Mouse (Mus musculus) stomach, embryonic 14.5 days (tissue): ENCODE results near the gene Git1. TPM values are rescaled to one million over a fixed set of nuclear protein-coding genes. Genes with fewer than 3 reads are reported as not detected.

ENCODE experiments used
- ATAC-seq: fragments of 200-750 bp; cut with Nextera tagmentation; 2 replicates; pipeline ENCODE4 v1.8.0; 2017; ENCODE audit warnings: low read depth, moderate TSS enrichment; ENCODE audit not compliant: insufficient number of reproducible peaks, insufficient read depth, low FRiP score
- H3K27ac ChIP-seq: fragments of 300-500 bp; sonication (generic); 2 replicates; pipeline ENCODE4 v1.5.1; 2014; ENCODE audit warnings: mild to moderate bottlenecking, low read length, moderate library complexity, mixed read lengths
- H3K27me3 ChIP-seq: fragments of 300-500 bp; sonication (generic); 2 replicates; pipeline ENCODE4 v1.6.1; 2014; ENCODE audit warnings: low read length, control low read depth, mixed read lengths; ENCODE audit not compliant: control insufficient read depth, insufficient read depth
- H3K36me3 ChIP-seq: fragments of 300-500 bp; sonication (generic); 2 replicates; pipeline ENCODE4 v1.6.1; 2014; ENCODE audit warnings: mild to moderate bottlenecking, control low read depth, low read length, moderate library complexity, mixed read lengths; ENCODE audit not compliant: control insufficient read depth, insufficient read depth
- H3K4me1 ChIP-seq: fragments of 300-500 bp; sonication (generic); 2 replicates; pipeline ENCODE4 v1.6.1; 2014; ENCODE audit warnings: low read length, control low read depth, mixed read lengths; ENCODE audit not compliant: control insufficient read depth, insufficient read depth
- H3K4me2 ChIP-seq: fragments of 300-500 bp; sonication (generic); replicated peaks from 2 replicates; pipeline ENCODE4 v1.6.1; 2014; ENCODE audit warnings: low read depth, low read length, control low read depth
- H3K4me3 ChIP-seq: fragments of 300-500 bp; sonication (generic); 2 replicates; pipeline ENCODE4 v1.5.1; 2014; ENCODE audit warnings: low read depth, low read length, control low read depth
- H3K9ac ChIP-seq: fragments of 300-500 bp; sonication (generic); replicated peaks from 2 replicates; pipeline ENCODE4 v1.6.1; 2014; ENCODE audit warnings: low read depth, mild to moderate bottlenecking, control low read depth, low read length, moderate library complexity, mixed read lengths
- H3K9me3 ChIP-seq: fragments of 300-500 bp; sonication (generic); 2 replicates; pipeline ENCODE4 v1.6.1; 2016; ENCODE audit warnings: low read depth, low read length, control low read depth; ENCODE audit not compliant: control insufficient read depth
- WGBS: fragments of 180-500 bp; shearing (Covaris S2); extraction: QIAGEN DNeasy Blood & Tissue Kit; methylation state at CpG from one replicate; pipeline ENCODE4 v1.1.7; 2014; 5-methylcytosine and 5-hydroxymethylcytosine counted together
- polyA plus RNA-seq: library from polyadenylated mRNA; unstranded; fragments of >200 nt; fragmentation: Nextera tagmentation; extraction: Ambion mirVana; gene quantifications from 2 replicates; pipeline ENCODE4 v1.2.1, GENCODE M21; 2014

Git1 gene
- polyA plus RNA-seq, 1 experiment from 2014 or later, result 18.1 TPM

- ATAC-seq, result no peak
- H3K4me1 ChIP-seq, result peaks cover 45% of the 10 kb centered on the region
- H3K27me3 ChIP-seq, result no peaks in the 10 kb centered on the region
- no peaks in the 10 kb centered on the region for H3K9me3 ChIP-seq
- H3K4me2 ChIP-seq, result peak overlapping the region; percentile 78
- H3K36me3 ChIP-seq, result peaks cover 2% of the 10 kb centered on the region; the same call in 1 of the 2 replicates
- H3K4me3 ChIP-seq, result peak overlapping the region; percentile 62
- WGBS, result 28% methylated on average over 4 of the region's 4 CpGs
- peak overlapping the region; percentile 97 for H3K9ac ChIP-seq
- peak overlapping the region; percentile 52 for H3K27ac ChIP-seq
Observed at GRCm38 (mm10) chr11:77494344-77494676, 948 bp downstream of the Git1 start.

DNA sequence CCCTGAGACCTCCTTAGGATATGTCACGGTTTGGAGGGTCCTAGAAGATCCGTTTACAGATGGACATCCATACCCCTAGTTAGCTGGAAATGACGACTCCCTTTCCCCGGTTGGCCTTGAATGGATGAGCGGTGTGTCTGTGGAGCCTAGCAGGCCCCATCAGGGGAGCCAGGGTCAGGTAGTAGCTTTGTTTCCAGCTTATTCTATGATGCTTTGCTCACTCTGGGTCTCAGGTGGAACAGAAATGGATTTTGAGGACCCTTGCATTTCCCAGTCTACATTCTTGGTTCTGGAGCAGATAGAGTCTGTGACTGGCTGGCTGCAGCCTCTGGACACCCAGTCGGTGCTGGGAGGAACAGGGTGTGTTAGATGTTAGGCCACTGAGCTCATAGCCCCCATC lies 1.4 kb downstream of the Git1 start:
- no peak for ATAC-seq
- Histone ChIP-seq H3K27me3 (no peaks in the 10 kb centered on the region), H3K27ac (peak overlapping the region; percentile 52; the same call in 1 of the 2 replicates), H3K4me2 (peak overlapping the region; percentile 78), H3K9ac (no peak overlapping the region), H3K36me3 (peaks cover 6% of the 10 kb centered on the region; the same call in 1 of the 2 replicates), H3K9me3 (no peaks in the 10 kb centered on the region), H3K4me3 (peak overlapping the region; percentile 62), H3K4me1 (peaks cover 45% of the 10 kb centered on the region)
- WGBS, result 64% methylated on average over 6 of the region's 6 CpGs

- H3K4me3 ChIP-seq, result no peak overlapping the region
- H3K4me1 ChIP-seq, result peaks cover 45% of the 10 kb centered on the region
- ATAC-seq, result no peak
- no peaks in the 10 kb centered on the region for H3K27me3 ChIP-seq
- H3K9ac ChIP-seq, result no peak overlapping the region
- no peak overlapping the region for H3K27ac ChIP-seq
- H3K9me3 ChIP-seq, result no peaks in the 10 kb centered on the region
- peaks cover 13% of the 10 kb centered on the region; the same call in 1 of the 2 replicates for H3K36me3 ChIP-seq
- H3K4me2 ChIP-seq, result no peak overlapping the region
Observed at GRCm38 (mm10) chr11:77495507-77495906, 2.1 kb downstream of the Git1 start.

- H3K9ac ChIP-seq, result no peak overlapping the region
Observed at GRCm38 (mm10) chr11:77497341-77497756, 4.0 kb downstream of the Git1 start.

DNA sequence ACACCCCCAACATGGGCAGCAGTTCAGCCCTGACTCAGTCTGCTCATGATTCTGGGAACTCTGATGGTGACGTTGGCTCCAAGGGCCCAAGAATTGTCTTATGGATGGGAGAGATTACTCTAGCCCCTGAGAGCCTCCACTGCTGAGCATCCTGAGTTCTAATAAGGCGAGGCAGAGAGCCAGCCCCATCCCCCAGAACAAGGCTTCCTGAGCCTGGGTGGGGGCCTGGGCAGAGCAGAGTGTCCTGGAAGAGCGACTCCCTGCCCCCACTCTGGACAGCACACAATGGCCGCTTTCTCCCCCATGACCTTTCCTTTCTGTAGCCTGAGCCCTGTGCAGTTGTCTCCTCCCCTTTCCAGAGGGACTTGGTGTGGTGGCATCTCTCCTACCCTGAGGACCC lies 4.5 kb downstream of the Git1 start:
- no peak for ATAC-seq
- Histone ChIP-seq H3K4me1 (peaks cover 31% of the 10 kb centered on the region), H3K9me3 (no peaks in the 10 kb centered on the region), H3K27me3 (no peaks in the 10 kb centered on the region), H3K9ac (no peak overlapping the region), H3K4me3 (no peak overlapping the region), H3K4me2 (no peak overlapping the region), H3K36me3 (peaks cover 25% of the 10 kb centered on the region; the same call in 1 of the 2 replicates), H3K27ac (peak overlapping the region; percentile 71; the same call in 1 of the 2 replicates)
- WGBS, result 52% methylated on average over 4 of the region's 4 CpGs

More at GRCm38 (mm10) chr11:77497341-77497756, 4.0 kb downstream of the Git1 start:
- Histone ChIP-seq H3K27me3 (no peaks in the 10 kb centered on the region), H3K36me3 (peaks cover 20% of the 10 kb centered on the region; the same call in 1 of the 2 replicates), H3K9me3 (no peaks in the 10 kb centered on the region), H3K4me3 (no peak overlapping the region), H3K4me2 (no peak overlapping the region), H3K4me1 (peaks cover 32% of the 10 kb centered on the region), H3K27ac (peak overlapping the region; percentile 71; the same call in 1 of the 2 replicates)
- 24% methylated on average over 6 of the region's 6 CpGs for WGBS
- no peak for ATAC-seq

- 78% methylated on average over 12 of the region's 12 CpGs for WGBS
- no peak for ATAC-seq
- H3K9me3 ChIP-seq, result no peaks in the 10 kb centered on the region
- peak overlapping the region; percentile 44; the same call in 1 of the 2 replicates for H3K27ac ChIP-seq
- H3K9ac ChIP-seq, result no peak overlapping the region
- no peak overlapping the region for H3K4me2 ChIP-seq
- H3K36me3 ChIP-seq, result peaks cover 32% of the 10 kb centered on the region
- H3K4me1 ChIP-seq, result peaks cover 31% of the 10 kb centered on the region
- no peak overlapping the region for H3K4me3 ChIP-seq
- H3K27me3 ChIP-seq, result no peaks in the 10 kb centered on the region
Observed at GRCm38 (mm10) chr11:77498261-77499139, 5.1 kb downstream of the Git1 start.

- H3K27ac ChIP-seq, result no peak overlapping the region
- H3K27me3 ChIP-seq, result no peaks in the 10 kb centered on the region
- no peaks in the 10 kb centered on the region for H3K9me3 ChIP-seq
- no peak overlapping the region for H3K9ac ChIP-seq
- peaks cover 37% of the 10 kb centered on the region for H3K36me3 ChIP-seq
- no peak for ATAC-seq
- H3K4me1 ChIP-seq, result peaks cover 28% of the 10 kb centered on the region
- WGBS, result 83% methylated on average over 7 of the region's 7 CpGs
- no peak overlapping the region for H3K4me2 ChIP-seq
- H3K4me3 ChIP-seq, result no peak overlapping the region
Observed at GRCm38 (mm10) chr11:77499354-77499753, 6.0 kb downstream of the Git1 start.

DNA sequence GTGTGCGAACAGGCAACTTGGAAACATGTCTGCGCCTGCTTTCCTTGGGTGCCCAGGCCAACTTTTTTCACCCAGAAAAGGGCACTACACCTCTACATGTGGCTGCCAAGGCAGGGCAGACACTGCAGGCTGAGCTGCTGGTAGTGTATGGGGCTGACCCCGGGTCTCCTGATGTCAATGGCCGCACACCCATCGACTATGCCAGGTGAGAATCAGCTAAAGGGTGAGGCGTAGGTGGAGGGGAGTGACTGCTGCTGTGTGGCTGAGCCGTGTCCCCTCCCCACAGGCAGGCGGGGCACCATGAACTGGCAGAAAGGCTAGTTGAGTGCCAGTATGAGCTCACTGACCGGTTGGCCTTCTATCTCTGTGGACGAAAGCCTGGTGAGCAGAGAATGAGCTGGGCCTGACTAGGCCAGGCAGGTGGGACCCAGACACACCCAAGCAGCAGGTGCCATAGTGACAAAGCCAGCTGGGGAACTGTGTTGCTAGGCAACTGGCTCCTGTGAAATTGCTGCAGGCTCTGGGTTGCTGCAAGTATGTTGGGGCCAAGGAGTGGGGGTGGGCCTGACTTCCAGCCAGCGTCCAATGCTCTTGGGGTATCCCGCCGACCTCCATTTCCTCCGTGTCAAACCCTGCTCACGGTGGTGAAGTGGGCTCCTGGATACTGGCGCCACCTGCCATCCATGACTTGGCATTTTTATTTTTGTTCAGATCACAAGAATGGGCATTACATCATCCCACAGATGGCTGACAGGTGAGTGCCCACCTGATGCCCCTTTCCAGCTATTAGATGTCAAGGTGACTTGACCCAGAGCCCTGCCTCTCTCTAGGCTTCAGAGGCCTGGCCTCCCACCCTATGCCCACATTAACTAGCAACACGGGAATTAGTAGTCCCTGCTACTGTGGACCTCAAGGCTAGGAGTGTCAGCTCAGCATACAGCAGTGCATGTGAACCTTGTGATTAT lies 7.3 kb downstream of the Git1 start:
- Histone ChIP-seq H3K36me3 (peaks cover 50% of the 10 kb centered on the region), H3K4me1 (peaks cover 16% of the 10 kb centered on the region), H3K9me3 (no peaks in the 10 kb centered on the region), H3K9ac (no peak overlapping the region), H3K27me3 (no peaks in the 10 kb centered on the region), H3K4me2 (no peak overlapping the region), H3K27ac (no peak overlapping the region), H3K4me3 (no peak overlapping the region)
- ATAC-seq, result no peak; the same call in 1 of the 2 replicates
- WGBS, result 70% methylated on average over 17 of the region's 17 CpGs
